ENCODE assay signal across 20 mouse cellular contexts in genomic region chr11:36679361-36679760, GRCm38 (mm10).
A peak's percentile ranks its signal among the peaks of the same experiment; 100 is the strongest.
DNase-seq lines count a peak whose midpoint lies in the region; ATAC-seq and TF ChIP-seq lines count a peak whose summit lies in the region.
"Had no signal": no experiment of that assay in that cellular context is flagged by ENCODE, and none has a peak within 500 bp of the region (broad histone marks: within the 10 kb centered on the region; RNA-seq: fewer than 3 reads in every experiment).

No protein-coding gene starts in this region.

- H3K4me1 ChIP-seq in hindbrain, embryonic 12.5 days: peaks cover 18% of the 10 kb centered on the region
- peaks cover 6% of the 10 kb centered on the region for H3K4me1 ChIP-seq in hindbrain, embryonic 16.5 days (ENCODE audit: control insufficient read depth, insufficient read depth, low read depth, low read length)
- peaks cover 6% of the 10 kb centered on the region; the same call in 1 of the 2 replicates for H3K4me1 ChIP-seq in forebrain, postnatal 0 days (ENCODE audit: insufficient read depth)
- no peaks in the 10 kb centered on the region for H3K4me1 ChIP-seq in hindbrain, postnatal 0 days (ENCODE audit: insufficient read depth, low read length)
- peaks cover 18% of the 10 kb centered on the region for H3K4me1 ChIP-seq in midbrain, embryonic 16.5 days (ENCODE audit: control insufficient read depth, insufficient read depth, low read length)
- H3K4me1 ChIP-seq: liver, embryonic 13.5 days had no signal

- H3K9me3 ChIP-seq in hindbrain, embryonic 12.5 days (replicated peaks): no peaks in the 10 kb centered on the region
- no peaks in the 10 kb centered on the region for H3K9me3 ChIP-seq in hindbrain, embryonic 16.5 days (ENCODE audit: control insufficient read depth, low read length)
- no peaks in the 10 kb centered on the region for H3K9me3 ChIP-seq in forebrain, postnatal 0 days (ENCODE audit: low read length)
- no peaks in the 10 kb centered on the region for H3K9me3 ChIP-seq in hindbrain, postnatal 0 days (ENCODE audit: low read length)
- no peaks in the 10 kb centered on the region for H3K9me3 ChIP-seq in midbrain, embryonic 16.5 days (replicated peaks; ENCODE audit: control insufficient read depth, low read length, poor library complexity, severe bottlenecking)
- H3K9me3 ChIP-seq: embryonic facial prominence, embryonic 12.5 days; liver, embryonic 13.5 days had no signal

- H3K27me3 ChIP-seq in hindbrain, embryonic 12.5 days: no peaks in the 10 kb centered on the region
- H3K27me3 ChIP-seq in hindbrain, embryonic 16.5 days (replicated peaks; ENCODE audit: control insufficient read depth, insufficient read depth, low read length): no peaks in the 10 kb centered on the region
- no peaks in the 10 kb centered on the region for H3K27me3 ChIP-seq in forebrain, postnatal 0 days (ENCODE audit: insufficient read depth, low read length)
- no peaks in the 10 kb centered on the region for H3K27me3 ChIP-seq in hindbrain, postnatal 0 days (ENCODE audit: insufficient read depth, low read length)
- H3K27me3 ChIP-seq in midbrain, embryonic 16.5 days (ENCODE audit: control insufficient read depth, insufficient read depth, low read depth, low read length): no peaks in the 10 kb centered on the region

- no peak for TF ChIP-seq CTCF in forebrain, postnatal 0 days (IDR thresholded peaks at IDR 0.05; ENCODE audit: low read depth)
- no peak for TF ChIP-seq CTCF in hindbrain, postnatal 0 days (IDR thresholded peaks at IDR 0.05; ENCODE audit: low read depth)

- H3K4me2 ChIP-seq in hindbrain, embryonic 12.5 days (replicated peaks): peak overlapping the region; percentile 57; the same call in 1 of the 2 replicates
- no peak overlapping the region; the same call in 1 of the 2 replicates for H3K4me2 ChIP-seq in hindbrain, embryonic 16.5 days (ENCODE audit: low read length)
- 0 out of 2 replicates have a peak overlapping the region, but pooled peaks have one; percentile 56 for H3K4me2 ChIP-seq in forebrain, postnatal 0 days (ENCODE audit: low read depth)
- peak overlapping the region; percentile 72 for H3K4me2 ChIP-seq in hindbrain, postnatal 0 days (ENCODE audit: low read depth, low read length)
- H3K4me2 ChIP-seq in midbrain, embryonic 16.5 days (ENCODE audit: low read length): peak overlapping the region; percentile 55
- H3K4me2 ChIP-seq: embryonic facial prominence, embryonic 12.5 days; liver, embryonic 13.5 days; lung, embryonic 14.5 days had no signal

- ATAC-seq in hindbrain, embryonic 12.5 days (ENCODE audit: low FRiP score): no peak
- ATAC-seq in hindbrain, embryonic 16.5 days: no peak
- ATAC-seq in forebrain, postnatal 0 days: no peak
- no peak for ATAC-seq in hindbrain, postnatal 0 days
- no peak for ATAC-seq in midbrain, embryonic 16.5 days
- ATAC-seq in inflammation-experienced regulatory T-cells, adult 6 months: no peak

- 88% methylated on average over 2 of the region's 2 CpGs for WGBS in hindbrain, embryonic 12.5 days
- WGBS in hindbrain, embryonic 16.5 days: 59% methylated on average over 2 of the region's 2 CpGs
- WGBS in forebrain, postnatal 0 days: 34% methylated on average over 2 of the region's 2 CpGs
- 57% methylated on average over 2 of the region's 2 CpGs for WGBS in hindbrain, postnatal 0 days
- 21% methylated on average over 2 of the region's 2 CpGs for WGBS in midbrain, embryonic 16.5 days

- no peaks in the 10 kb centered on the region for H3K36me3 ChIP-seq in hindbrain, embryonic 12.5 days
- H3K36me3 ChIP-seq in hindbrain, embryonic 16.5 days (ENCODE audit: control insufficient read depth, insufficient read depth, low read length): no peaks in the 10 kb centered on the region
- H3K36me3 ChIP-seq in forebrain, postnatal 0 days (ENCODE audit: insufficient read depth): no peaks in the 10 kb centered on the region
- no peaks in the 10 kb centered on the region for H3K36me3 ChIP-seq in hindbrain, postnatal 0 days (ENCODE audit: insufficient read depth, low read length)
- H3K36me3 ChIP-seq in midbrain, embryonic 16.5 days (ENCODE audit: control insufficient read depth, insufficient read depth, low read length): no peaks in the 10 kb centered on the region
- H3K36me3 ChIP-seq: embryonic facial prominence, embryonic 12.5 days; liver, embryonic 13.5 days had no signal

- 0 out of 2 replicates have a peak overlapping the region, but pooled peaks have one; percentile 4 for H3K27ac ChIP-seq in hindbrain, embryonic 12.5 days
- H3K27ac ChIP-seq in hindbrain, embryonic 16.5 days (ENCODE audit: low read depth, low read length): no peak overlapping the region
- H3K27ac ChIP-seq in forebrain, postnatal 0 days (ENCODE audit: low read depth, low read length): 0 out of 2 replicates have a peak overlapping the region, but pooled peaks have one; percentile 92
- peak overlapping the region; percentile 84 for H3K27ac ChIP-seq in hindbrain, postnatal 0 days
- H3K27ac ChIP-seq in midbrain, embryonic 16.5 days (ENCODE audit: low read length): peak overlapping the region; percentile 95
- H3K27ac ChIP-seq: embryonic facial prominence, embryonic 12.5 days; liver, embryonic 13.5 days had no signal

- no peak overlapping the region for H3K4me3 ChIP-seq in hindbrain, embryonic 12.5 days
- no peak overlapping the region for H3K4me3 ChIP-seq in hindbrain, embryonic 16.5 days (ENCODE audit: low read length)
- H3K4me3 ChIP-seq in forebrain, postnatal 0 days (ENCODE audit: low read depth, low read length): no peak overlapping the region
- H3K4me3 ChIP-seq in hindbrain, postnatal 0 days (ENCODE audit: low read length): no peak overlapping the region
- no peak overlapping the region for H3K4me3 ChIP-seq in midbrain, embryonic 16.5 days (ENCODE audit: low read depth, low read length)
- H3K4me3 ChIP-seq: embryonic facial prominence, embryonic 12.5 days; erythroblast, embryonic 14.5 days; liver, embryonic 13.5 days had no signal

- DNase-seq in forebrain, postnatal 0 days: no peak
- no peak for DNase-seq in hindbrain, postnatal 0 days (ENCODE audit: low spot score)
- no peak for DNase-seq in heart, adult 9 months (ENCODE audit: low spot score in 2 of 2)
- DNase-seq: adrenal gland, adult 2 months; cerebellum, adult 8-10 months; gastrocnemius, postnatal 10 days; heart, adult 18-20 months; kidney, adult 18-20 months; kidney, postnatal 14 days; liver, embryonic 13.5 days; lung, embryonic 14.5 days; lung, postnatal 36 days; retina, postnatal 1 day; thymus, postnatal 14 days had no signal

- H3K9ac ChIP-seq in hindbrain, embryonic 12.5 days: no peak overlapping the region
- no peak overlapping the region for H3K9ac ChIP-seq in hindbrain, embryonic 16.5 days (ENCODE audit: low read depth, low read length)
- H3K9ac ChIP-seq in forebrain, postnatal 0 days: no peak overlapping the region
- H3K9ac ChIP-seq in hindbrain, postnatal 0 days (replicated peaks; ENCODE audit: low read length): no peak overlapping the region
- H3K9ac ChIP-seq in midbrain, embryonic 16.5 days (ENCODE audit: low read depth, low read length): no peak overlapping the region
- H3K9ac ChIP-seq: embryonic facial prominence, embryonic 12.5 days; liver, embryonic 13.5 days; lung, embryonic 14.5 days had no signal
